Mouse (Mus musculus) lung, postnatal 0 days (tissue): ENCODE measurements around the gene Camk2b. TPM values are rescaled to one million over a fixed set of nuclear protein-coding genes. Genes with fewer than 3 reads are reported as not detected.

Experiments
- ATAC-seq: fragments of 200-750 bp; cut with Nextera tagmentation; 2 replicates; pipeline ENCODE4 v1.8.0; 2017; ENCODE audit warnings: moderate library complexity
- DNase-seq: peaks from one replicate; pipeline ENCODE4 v3.0.0-alpha.2; 2016; ENCODE audit warnings: low spot score
- H3K27ac ChIP-seq: fragments of 300-500 bp; sonication (generic); 2 replicates; pipeline ENCODE4 v1.5.1; 2014; ENCODE audit warnings: antibody characterized with exemption, mild to moderate bottlenecking, low read length, mixed read lengths
- H3K27me3 ChIP-seq: fragments of 300-500 bp; sonication (generic); replicated peaks from 2 replicates; pipeline ENCODE4 v1.6.1; 2014; ENCODE audit warnings: low read length, mixed read lengths; ENCODE audit not compliant: insufficient read depth
- H3K36me3 ChIP-seq: fragments of 300-500 bp; sonication (generic); 2 replicates; pipeline ENCODE4 v1.6.1; 2014; ENCODE audit warnings: low read length, mixed read lengths; ENCODE audit not compliant: insufficient read depth
- H3K4me1 ChIP-seq: fragments of 300-500 bp; sonication (generic); 2 replicates; pipeline ENCODE4 v1.6.1; 2014; ENCODE audit warnings: antibody characterized with exemption, low read depth, low read length, mixed read lengths; ENCODE audit not compliant: insufficient read depth
- H3K4me2 ChIP-seq: fragments of 300-500 bp; sonication (generic); replicated peaks from 2 replicates; pipeline ENCODE4 v1.6.1; 2014; ENCODE audit warnings: low read depth, mild to moderate bottlenecking, low read length, moderate library complexity, mixed read lengths
- H3K4me3 ChIP-seq: fragments of 300-500 bp; sonication (generic); 2 replicates; pipeline ENCODE4 v1.5.1; 2014; ENCODE audit warnings: low read depth, low read length
- H3K9ac ChIP-seq: fragments of 300-500 bp; sonication (generic); replicated peaks from 2 replicates; pipeline ENCODE4 v1.6.1; 2014; ENCODE audit warnings: low read depth, mild to moderate bottlenecking
- H3K9me3 ChIP-seq: fragments of 300-500 bp; sonication (generic); 2 replicates; pipeline ENCODE4 v1.6.1; 2016; ENCODE audit warnings: low read length, mixed read lengths
- CTCF ChIP-seq: IDR thresholded peaks from 2 replicates; pipeline ENCODE4 v1.5.1; 2016; ENCODE audit warnings: antibody characterized with exemption, mild to moderate bottlenecking
- EP300 ChIP-seq: IDR thresholded peaks from 2 replicates; pipeline ENCODE4 v1.6.1; 2016; ENCODE audit warnings: antibody characterized with exemption, mild to moderate bottlenecking, control low read depth
- WGBS: fragments of 180-500 bp; shearing (Covaris S2); extraction: QIAGEN DNeasy Blood & Tissue Kit; methylation state at CpG from one replicate; pipeline ENCODE4 v1.1.7; 2014; 5-methylcytosine and 5-hydroxymethylcytosine counted together
- polyA plus RNA-seq: library from polyadenylated mRNA; unstranded; fragments of >200 nt; fragmentation: Nextera tagmentation; extraction: Ambion mirVana; gene quantifications from 2 replicates; pipeline ENCODE4 v1.2.1, GENCODE M21; 2015

Gene Camk2b
- polyA plus RNA-seq, 1 experiment from 2014 or later = 2.9 TPM

DNA sequence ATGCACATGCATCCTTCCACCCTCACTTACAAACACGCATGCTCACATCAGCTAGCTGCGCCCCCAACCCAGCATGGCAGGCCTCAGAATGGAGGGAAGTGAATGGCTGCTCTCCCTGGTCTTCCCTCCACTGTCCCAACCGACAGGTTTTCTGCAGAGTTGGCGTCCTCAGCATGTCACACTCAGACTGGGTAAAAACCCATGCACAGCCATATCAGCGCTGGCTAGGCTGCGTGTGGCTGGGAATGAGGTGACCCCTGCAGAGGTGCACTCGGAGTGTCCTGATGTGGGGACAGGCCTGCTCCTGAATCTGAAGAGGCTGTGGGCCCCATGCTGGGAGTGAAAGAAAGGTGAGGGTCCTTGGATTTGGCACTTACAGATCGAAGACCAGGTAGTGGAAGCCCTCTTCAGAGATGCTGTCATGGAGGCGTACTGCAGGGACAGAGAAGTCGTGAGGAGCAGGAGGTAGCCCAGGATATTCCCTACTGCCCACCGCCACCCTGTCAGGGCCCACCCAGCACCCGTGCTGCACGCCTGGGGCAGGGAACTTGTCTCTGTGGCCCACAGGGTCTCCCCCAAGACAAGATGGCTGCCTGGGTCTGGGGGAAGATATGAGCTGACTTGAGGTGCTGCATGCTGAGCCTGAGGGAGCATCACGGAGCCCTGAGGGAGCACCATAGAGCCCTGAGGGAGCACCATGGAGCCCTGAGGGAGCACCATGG is 65.0 kb downstream of the Camk2b start:
- Histone ChIP-seq H3K9ac (no peak overlapping the region), H3K4me2 (no peak overlapping the region), H3K9me3 (no peaks in the 10 kb centered on the region), H3K27ac (0 out of 2 replicates have a peak overlapping the region, but pooled peaks have one; percentile 8), H3K4me3 (no peak overlapping the region), H3K36me3 (no peaks in the 10 kb centered on the region), H3K27me3 (no peaks in the 10 kb centered on the region), H3K4me1 (peaks cover 26% of the 10 kb centered on the region; the same call in 1 of the 2 replicates)
- no peak for DNase-seq
- ATAC-seq = no peak
- TF ChIP-seq CTCF = no peak
- no peak for TF ChIP-seq EP300
- WGBS = 70% methylated on average over 14 of the region's 14 CpGs

DNA sequence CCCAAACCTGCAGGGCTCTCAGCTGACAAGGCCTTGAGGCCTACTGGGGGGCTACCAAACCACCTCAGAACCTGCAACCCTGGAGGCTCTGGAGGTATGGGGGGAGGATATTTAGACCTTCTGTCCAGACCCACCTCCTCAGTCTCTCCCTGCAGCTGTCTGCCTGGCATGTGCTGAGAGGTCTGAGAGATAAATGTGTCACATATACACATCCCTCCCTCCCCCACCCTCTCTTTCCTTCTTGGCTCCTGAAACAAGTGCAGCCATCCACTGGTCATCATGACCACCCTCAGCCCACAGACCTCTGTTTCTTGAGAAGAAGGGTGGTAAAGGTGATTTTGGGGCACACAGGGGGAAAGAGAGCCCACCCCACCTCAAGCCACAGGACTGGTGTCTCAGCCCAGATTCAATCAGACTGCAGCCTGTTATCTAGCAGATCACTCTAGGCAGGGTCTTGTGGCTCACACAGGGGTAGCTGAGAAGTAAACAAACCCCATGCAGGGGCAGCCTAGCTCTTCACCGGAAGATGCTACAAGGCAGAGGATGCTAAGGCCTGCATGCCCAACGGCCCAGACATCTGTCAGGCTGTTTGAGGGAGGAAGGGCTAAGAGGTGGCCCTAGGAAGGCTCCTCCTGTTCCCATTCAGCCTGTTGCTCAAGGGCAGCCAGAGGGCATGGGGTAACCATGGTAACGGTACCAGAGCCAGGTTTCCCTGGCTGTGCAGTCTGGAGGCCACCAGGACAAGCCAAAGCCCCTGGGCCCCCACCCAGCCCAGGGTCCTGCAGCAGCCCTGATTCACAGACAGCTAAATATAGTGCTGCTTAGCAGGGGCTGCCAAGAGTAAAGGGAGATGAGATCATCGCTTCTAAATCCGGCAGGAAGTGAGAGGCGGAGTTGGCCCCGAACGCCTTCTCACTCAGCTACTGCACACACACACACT is 66.1 kb downstream of the Camk2b start:
- Histone ChIP-seq H3K4me1 (peaks cover 26% of the 10 kb centered on the region; the same call in 1 of the 2 replicates), H3K27ac (peak overlapping the region; percentile 69), H3K36me3 (no peaks in the 10 kb centered on the region), H3K4me2 (no peak overlapping the region), H3K4me3 (no peak overlapping the region), H3K27me3 (no peaks in the 10 kb centered on the region), H3K9me3 (no peaks in the 10 kb centered on the region), H3K9ac (no peak overlapping the region)
- WGBS = 3% methylated on average over 8 of the region's 8 CpGs
- DNase-seq (peak; percentile 93), ATAC-seq (peak; percentile 92)
- no peak for TF ChIP-seq CTCF
- peak; percentile 54; the same call in 1 of the 2 replicates for TF ChIP-seq EP300

- no peaks in the 10 kb centered on the region for H3K36me3 ChIP-seq
- no peak overlapping the region for H3K9ac ChIP-seq
- peaks cover 20% of the 10 kb centered on the region; the same call in 1 of the 2 replicates for H3K4me1 ChIP-seq
- DNase-seq (no peak), ATAC-seq (no peak)
- H3K9me3 ChIP-seq = no peaks in the 10 kb centered on the region
- TF ChIP-seq EP300 = no peak
- no peak for TF ChIP-seq CTCF
- no peak overlapping the region for H3K27ac ChIP-seq
- no peaks in the 10 kb centered on the region for H3K27me3 ChIP-seq
- H3K4me3 ChIP-seq = no peak overlapping the region
- no peak overlapping the region for H3K4me2 ChIP-seq
- 91% methylated on average over 2 of the region's 2 CpGs for WGBS
These were observed 67.7 kb downstream of the Camk2b start for GRCm38 (mm10) chr11:5998472-5998871.

- H3K4me2 ChIP-seq = no peak overlapping the region
- ATAC-seq = peak; percentile 39; the same call in 1 of the 2 replicates
- no peaks in the 10 kb centered on the region for H3K9me3 ChIP-seq
- no peaks in the 10 kb centered on the region for H3K27me3 ChIP-seq
- TF ChIP-seq EP300 = no peak
- TF ChIP-seq CTCF = peak; percentile 99
- H3K4me3 ChIP-seq = no peak overlapping the region
- 17% methylated on average over 8 of the region's 8 CpGs for WGBS
- H3K9ac ChIP-seq = no peak overlapping the region
- H3K4me1 ChIP-seq = peaks cover 9% of the 10 kb centered on the region; the same call in 1 of the 2 replicates
- no peaks in the 10 kb centered on the region for H3K36me3 ChIP-seq
- peak; percentile 91 for DNase-seq
- no peak overlapping the region for H3K27ac ChIP-seq
These were observed 70.2 kb downstream of the Camk2b start for GRCm38 (mm10) chr11:5995989-5996388.

DNA sequence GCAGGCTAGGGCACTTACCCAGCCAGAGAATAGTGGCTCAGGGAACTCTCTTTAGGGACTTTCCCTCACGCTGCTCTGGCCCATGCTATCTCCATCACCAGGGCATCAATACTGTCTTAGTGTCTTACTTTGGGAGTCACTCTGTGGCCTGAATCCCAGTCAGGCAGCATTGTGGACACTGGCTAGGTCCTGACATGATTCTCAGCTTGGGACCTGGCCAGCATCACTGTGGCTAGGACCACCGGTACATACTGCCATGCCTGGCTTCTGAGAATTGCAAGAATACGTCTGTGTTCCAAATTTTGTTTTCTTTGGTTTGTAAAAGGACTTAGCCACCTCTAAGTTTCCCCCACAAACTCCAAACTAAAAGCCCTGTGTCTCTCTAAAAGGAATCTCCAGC is 71.3 kb downstream of the Camk2b start:
- 64% methylated on average over 3 of the region's 3 CpGs for WGBS

GRCm38 (mm10) chr11:5994212-5994611 is 72.0 kb downstream of the Camk2b start:
- ATAC-seq (no peak), DNase-seq (no peak)
- H3K4me3 ChIP-seq = no peak overlapping the region
- TF ChIP-seq EP300 = no peak
- no peak for TF ChIP-seq CTCF
- H3K4me2 ChIP-seq = no peak overlapping the region
- no peaks in the 10 kb centered on the region for H3K27me3 ChIP-seq
- WGBS = 89% methylated on average over 5 of the region's 5 CpGs
- no peaks in the 10 kb centered on the region for H3K9me3 ChIP-seq
- H3K27ac ChIP-seq = no peak overlapping the region
- no peaks in the 10 kb centered on the region for H3K36me3 ChIP-seq
- no peak overlapping the region for H3K9ac ChIP-seq
- no peaks in the 10 kb centered on the region for H3K4me1 ChIP-seq

More for the DNA sequence above, 71.3 kb downstream of the Camk2b start:
- ATAC-seq (no peak), DNase-seq (no peak)
- Histone ChIP-seq H3K27ac (no peak overlapping the region), H3K9me3 (no peaks in the 10 kb centered on the region), H3K36me3 (no peaks in the 10 kb centered on the region), H3K4me3 (no peak overlapping the region), H3K9ac (no peak overlapping the region), H3K27me3 (no peaks in the 10 kb centered on the region), H3K4me1 (no peaks in the 10 kb centered on the region; the same call in 1 of the 2 replicates), H3K4me2 (no peak overlapping the region)
- TF ChIP-seq CTCF (no peak), EP300 (no peak)
